Mouse (Mus musculus): ENCODE measurements around the gene Dffb. TPM values are rescaled to one million over a fixed set of nuclear protein-coding genes. Genes with fewer than 3 reads are reported as not detected.

Gene Dffb
- polyA plus RNA-seq, 1 experiment from 2014 or later = 7.3 TPM

DNA sequence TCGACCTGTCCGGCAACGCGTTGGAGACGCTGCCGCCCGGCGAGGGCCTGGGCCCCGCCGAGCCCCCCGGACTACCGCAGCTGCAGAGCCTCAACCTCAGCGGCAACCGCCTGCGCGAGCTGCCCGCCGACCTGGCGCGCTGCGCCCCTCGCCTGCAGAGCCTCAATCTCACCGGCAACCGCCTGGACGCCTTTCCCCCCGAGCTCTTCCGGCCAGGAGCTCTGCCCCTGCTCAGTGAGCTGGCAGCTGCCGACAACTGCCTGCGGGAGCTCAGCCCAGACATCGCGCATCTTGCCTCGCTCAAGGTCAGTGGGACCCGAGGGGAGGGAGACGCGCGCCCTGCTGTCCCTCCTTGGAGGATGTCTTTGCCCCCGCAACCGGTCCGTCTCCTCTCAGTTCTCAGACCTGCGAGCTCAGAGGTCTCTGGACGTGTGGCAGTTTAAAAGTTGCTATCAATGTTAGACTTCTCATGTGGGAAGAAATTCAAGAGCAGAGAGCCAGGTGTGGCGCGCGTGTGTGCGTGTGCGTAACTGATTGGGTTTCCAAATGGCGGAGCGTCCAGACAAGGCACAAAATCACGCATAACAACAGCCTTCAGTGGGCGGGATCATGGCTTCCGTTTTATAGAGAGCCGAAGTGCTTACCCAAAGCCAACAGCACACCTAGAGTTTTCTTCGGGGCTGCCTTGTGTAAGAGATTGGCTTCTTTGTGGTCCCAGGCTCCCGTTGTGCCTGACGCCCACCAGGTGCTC lies 37.4 kb upstream of the Dffb start:
- H3K4me1 ChIP-seq (ENCODE audit: control insufficient read depth, insufficient read depth, low read length) = peaks cover 12% of the 10 kb centered on the region
- H3K9me3 ChIP-seq (ENCODE audit: control insufficient read depth, low read length) = no peaks in the 10 kb centered on the region
- H3K36me3 ChIP-seq (ENCODE audit: control insufficient read depth, insufficient read depth, low read length) = peaks cover 27% of the 10 kb centered on the region
- H3K4me3 ChIP-seq (ENCODE audit: low read depth, low read length) = peak overlapping the region; percentile 84
- peak overlapping the region; percentile 52; the same call in 1 of the 2 replicates for H3K27ac ChIP-seq (replicated peaks; ENCODE audit: low read depth, low read length)
- no peaks in the 10 kb centered on the region for H3K27me3 ChIP-seq (replicated peaks; ENCODE audit: control insufficient read depth, insufficient read depth, low read length)
- ATAC-seq (ENCODE audit: low read depth) (no peak; the same call in 1 of the 2 replicates), DNase-seq (ENCODE audit: low spot score) (no peak)
- WGBS = 4% methylated on average over 34 of the region's 55 CpGs
- peak overlapping the region; percentile 95 for H3K9ac ChIP-seq (ENCODE audit: low read depth, low read length)
- peak overlapping the region; percentile 94 for H3K4me2 ChIP-seq (ENCODE audit: low read depth, low read length)

DNA sequence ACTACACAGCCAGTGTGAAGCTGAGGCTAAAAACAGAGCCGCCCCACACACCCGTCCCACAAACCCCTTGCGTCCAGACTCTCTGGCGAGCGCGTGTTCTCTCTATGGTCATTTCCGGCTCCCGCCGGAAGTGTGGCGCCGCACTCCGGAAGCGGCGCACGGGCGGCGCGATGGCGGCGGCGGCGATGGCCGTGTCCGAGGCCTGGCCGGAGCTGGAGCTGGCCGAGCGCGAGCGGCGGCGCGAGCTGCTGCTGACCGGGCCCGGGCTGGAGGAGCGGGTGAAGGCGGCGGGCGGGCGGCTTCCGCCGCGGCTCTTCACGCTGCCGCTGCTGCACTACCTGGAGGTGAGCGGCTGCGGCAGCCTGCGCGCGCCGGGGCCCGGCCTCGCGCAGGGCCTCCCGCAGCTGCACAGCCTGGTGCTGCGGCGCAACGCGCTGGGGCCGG lies 36.7 kb upstream of the Dffb start, which contains the start of gene Lrrc47:
Gene Lrrc47 (plus strand): TSS at position 86 of the 444 bp plus-strand sequence.
- H3K4me3 ChIP-seq (ENCODE audit: low read depth, low read length) = peak within 1 kb of the TSS; percentile 84
- under 1% methylated on average over 16 of the region's 59 CpGs for WGBS
- H3K36me3 ChIP-seq (ENCODE audit: control insufficient read depth, insufficient read depth, low read length) = peaks cover 27% of the 10 kb centered on the region
- peak within 1 kb of the TSS; percentile 52; the same call in 1 of the 2 replicates for H3K27ac ChIP-seq (replicated peaks; ENCODE audit: low read depth, low read length)
- peak; percentile 96 for ATAC-seq (ENCODE audit: low read depth)
- peak within 1 kb of the TSS; percentile 95 for H3K9ac ChIP-seq (ENCODE audit: low read depth, low read length)
- H3K4me1 ChIP-seq (ENCODE audit: control insufficient read depth, insufficient read depth, low read length) = peaks cover 12% of the 10 kb centered on the region
- no peaks in the 10 kb centered on the region for H3K27me3 ChIP-seq (replicated peaks; ENCODE audit: control insufficient read depth, insufficient read depth, low read length)
- H3K9me3 ChIP-seq (ENCODE audit: control insufficient read depth, low read length) = no peaks in the 10 kb centered on the region
- peak within 1 kb of the TSS; percentile 94 for H3K4me2 ChIP-seq (ENCODE audit: low read depth, low read length)
- DNase-seq (ENCODE audit: low spot score) = peak; percentile 94

DNA sequence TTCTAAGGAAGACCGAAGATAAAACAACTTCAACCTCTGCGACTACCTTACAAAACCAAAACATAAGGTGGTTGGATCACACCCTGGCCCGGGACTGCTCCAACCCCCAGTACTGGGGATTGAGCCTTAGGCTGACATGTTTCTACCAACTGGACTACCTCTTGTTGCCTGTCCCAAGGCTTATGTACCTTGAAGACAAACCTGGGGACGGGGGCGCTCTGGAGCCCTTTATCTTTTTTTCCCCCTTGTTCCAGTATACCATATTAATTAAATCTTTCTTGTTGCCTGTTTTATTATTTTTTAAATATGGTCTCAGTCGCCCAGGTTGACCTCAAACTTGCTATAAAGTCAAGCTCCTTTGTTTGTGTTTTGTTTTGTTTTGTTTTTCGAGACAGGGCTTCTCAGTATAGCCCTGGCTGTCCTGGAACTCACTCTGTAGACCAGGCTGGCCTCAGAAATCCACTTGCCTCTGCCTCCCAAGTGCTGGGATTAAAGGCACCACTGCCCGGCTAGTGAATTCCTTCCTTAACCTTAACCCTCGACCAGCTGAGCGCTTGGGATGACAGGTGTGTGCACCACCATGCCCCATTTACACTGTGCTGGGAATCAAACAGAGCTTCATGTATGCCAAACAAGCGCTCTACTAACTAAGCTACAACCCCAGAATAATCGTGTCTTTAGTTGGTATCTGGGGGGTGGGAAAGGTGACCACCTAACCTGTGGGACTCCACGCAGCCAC lies 36.1 kb upstream of the Dffb start:
- DNase-seq (ENCODE audit: low spot score) (no peak), ATAC-seq (ENCODE audit: low read depth) (peak; percentile 42)
- Histone ChIP-seq H3K9ac (ENCODE audit: low read depth, low read length) (peak overlapping the region; percentile 95), H3K4me3 (ENCODE audit: low read depth, low read length) (peak overlapping the region; percentile 84), H3K4me2 (ENCODE audit: low read depth, low read length) (peak overlapping the region; percentile 94), H3K9me3 (ENCODE audit: control insufficient read depth, low read length) (no peaks in the 10 kb centered on the region), H3K36me3 (ENCODE audit: control insufficient read depth, insufficient read depth, low read length) (peaks cover 25% of the 10 kb centered on the region), H3K27me3 (replicated peaks; ENCODE audit: control insufficient read depth, insufficient read depth, low read length) (no peaks in the 10 kb centered on the region), H3K27ac (replicated peaks; ENCODE audit: low read depth, low read length) (no peak overlapping the region; the same call in 1 of the 2 replicates), H3K4me1 (ENCODE audit: control insufficient read depth, insufficient read depth, low read length) (peaks cover 12% of the 10 kb centered on the region)
- WGBS = 28% methylated on average over 13 of the region's 13 CpGs

DNA sequence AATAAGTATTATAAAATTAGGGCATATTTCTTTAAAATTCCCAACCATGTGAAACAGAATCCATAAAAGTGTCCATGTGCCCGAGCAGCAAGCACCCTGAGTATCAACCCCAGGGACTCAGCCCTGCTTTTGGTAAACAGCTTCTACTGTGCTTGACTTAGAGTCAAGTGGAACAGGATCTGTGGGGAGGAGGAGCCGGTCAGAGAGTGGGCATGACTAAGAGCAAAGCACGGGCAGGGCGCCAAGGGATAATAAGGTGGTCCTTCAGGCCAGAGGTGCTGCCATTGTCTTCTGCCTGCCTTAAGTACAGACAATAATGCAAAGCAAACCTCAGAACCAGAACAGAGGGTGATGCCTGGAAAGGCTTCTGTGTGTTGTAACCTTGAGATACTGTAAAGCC lies 32.8 kb upstream of the Dffb start:
- WGBS = 74% methylated on average over 4 of the region's 4 CpGs
- peaks cover 43% of the 10 kb centered on the region for H3K36me3 ChIP-seq (ENCODE audit: control insufficient read depth, insufficient read depth, low read length)
- no peak for DNase-seq (ENCODE audit: low spot score)
- H3K4me1 ChIP-seq (ENCODE audit: control insufficient read depth, insufficient read depth, low read length) = peaks cover 3% of the 10 kb centered on the region
- H3K4me3 ChIP-seq (ENCODE audit: low read depth, low read length) = no peak overlapping the region
- no peaks in the 10 kb centered on the region for H3K27me3 ChIP-seq (replicated peaks; ENCODE audit: control insufficient read depth, insufficient read depth, low read length)
- no peak overlapping the region for H3K27ac ChIP-seq (replicated peaks; ENCODE audit: low read depth, low read length)
- H3K9ac ChIP-seq (ENCODE audit: low read depth, low read length) = no peak overlapping the region
- H3K9me3 ChIP-seq (ENCODE audit: control insufficient read depth, low read length) = no peaks in the 10 kb centered on the region
- no peak overlapping the region for H3K4me2 ChIP-seq (ENCODE audit: low read depth, low read length)
- ATAC-seq (ENCODE audit: low read depth) = no peak

DNA sequence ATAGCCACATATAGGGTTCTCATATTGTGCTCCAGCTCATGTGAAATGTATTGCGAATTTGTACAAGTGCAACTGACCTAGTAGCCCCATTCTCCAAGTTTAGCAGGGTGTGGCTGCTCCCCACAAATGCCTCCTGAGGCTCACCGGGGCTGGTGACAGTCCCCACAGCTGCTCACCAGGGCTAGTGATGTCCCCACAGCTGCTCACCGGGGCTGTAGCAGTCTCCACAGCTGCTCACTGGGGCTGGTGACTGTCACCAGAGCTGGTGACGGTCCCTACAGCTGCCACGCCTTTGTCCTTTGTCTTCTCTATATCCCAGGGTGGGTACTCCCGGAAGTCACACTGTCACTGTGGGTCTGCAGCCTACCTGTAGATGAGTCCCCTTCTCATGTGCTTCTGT lies 31.3 kb upstream of the Dffb start:
- Histone ChIP-seq H3K36me3 (ENCODE audit: control insufficient read depth, insufficient read depth, low read length) (peaks cover 50% of the 10 kb centered on the region), H3K9me3 (ENCODE audit: control insufficient read depth, low read length) (no peaks in the 10 kb centered on the region), H3K27ac (replicated peaks; ENCODE audit: low read depth, low read length) (no peak overlapping the region), H3K9ac (ENCODE audit: low read depth, low read length) (no peak overlapping the region), H3K4me1 (ENCODE audit: control insufficient read depth, insufficient read depth, low read length) (no peaks in the 10 kb centered on the region), H3K4me3 (ENCODE audit: low read depth, low read length) (no peak overlapping the region), H3K4me2 (ENCODE audit: low read depth, low read length) (no peak overlapping the region), H3K27me3 (replicated peaks; ENCODE audit: control insufficient read depth, insufficient read depth, low read length) (no peaks in the 10 kb centered on the region)
- DNase-seq (ENCODE audit: low spot score) (peak; percentile 30), ATAC-seq (ENCODE audit: low read depth) (peak; percentile 11; the same call in 1 of the 2 replicates)
- WGBS = 92% methylated on average over 6 of the region's 6 CpGs

DNA sequence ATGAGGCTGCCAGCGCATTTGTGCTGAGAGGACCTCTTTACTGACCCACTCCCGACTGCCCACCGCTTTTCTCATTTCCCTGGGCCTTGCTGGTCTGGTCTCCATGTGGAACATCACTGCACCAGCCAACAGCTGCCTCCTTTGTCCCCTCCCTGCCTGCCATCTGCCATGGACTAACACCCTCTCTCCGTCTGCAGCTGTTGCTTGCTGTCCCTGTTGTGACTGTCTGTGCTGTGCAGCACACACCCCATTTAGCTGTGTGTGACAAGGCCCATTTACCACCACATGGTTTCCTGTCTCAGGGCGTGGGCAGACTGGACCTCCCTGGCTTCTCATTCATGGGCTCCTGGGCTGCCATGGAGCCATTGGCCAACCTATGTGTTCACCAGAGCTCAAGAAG lies 30.6 kb upstream of the Dffb start:
- WGBS = 94% methylated on average over 5 of the region's 5 CpGs
- DNase-seq (ENCODE audit: low spot score) = peak; percentile 30
- no peak overlapping the region for H3K27ac ChIP-seq (replicated peaks; ENCODE audit: low read depth, low read length)
- no peaks in the 10 kb centered on the region for H3K9me3 ChIP-seq (ENCODE audit: control insufficient read depth, low read length)
- no peak overlapping the region for H3K4me3 ChIP-seq (ENCODE audit: low read depth, low read length)
- no peak overlapping the region for H3K4me2 ChIP-seq (ENCODE audit: low read depth, low read length)
- no peak overlapping the region for H3K9ac ChIP-seq (ENCODE audit: low read depth, low read length)
- ATAC-seq (ENCODE audit: low read depth) = peak; percentile 62; the same call in 1 of the 2 replicates
- H3K27me3 ChIP-seq (replicated peaks; ENCODE audit: control insufficient read depth, insufficient read depth, low read length) = no peaks in the 10 kb centered on the region
- H3K4me1 ChIP-seq (ENCODE audit: control insufficient read depth, insufficient read depth, low read length) = no peaks in the 10 kb centered on the region
- peaks cover 50% of the 10 kb centered on the region for H3K36me3 ChIP-seq (ENCODE audit: control insufficient read depth, insufficient read depth, low read length)

DNA sequence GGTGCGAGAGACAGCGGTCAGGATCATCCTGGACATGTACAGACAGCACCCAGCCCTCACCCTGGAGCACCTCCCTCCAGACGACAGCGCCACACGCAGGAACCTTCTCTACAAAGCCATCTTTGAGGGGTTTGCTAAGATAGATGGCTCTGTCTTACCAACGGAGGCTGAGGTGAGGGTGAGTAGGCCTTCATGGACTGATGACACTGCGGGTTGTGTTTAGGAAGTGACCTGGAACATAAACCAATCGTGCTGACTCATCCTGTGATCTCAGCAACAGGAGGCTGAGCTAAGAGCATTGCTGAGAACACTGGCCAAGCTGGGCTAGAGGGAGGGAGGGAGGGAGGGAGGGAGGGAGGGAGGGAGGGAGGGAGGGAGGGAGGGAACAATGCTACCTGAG lies 18.6 kb upstream of the Dffb start:
- ATAC-seq (ENCODE audit: low read depth) (no peak), DNase-seq (ENCODE audit: low spot score) (no peak)
- Histone ChIP-seq H3K27ac (replicated peaks; ENCODE audit: low read depth, low read length) (no peak overlapping the region), H3K4me1 (ENCODE audit: control insufficient read depth, insufficient read depth, low read length) (no peaks in the 10 kb centered on the region), H3K4me3 (ENCODE audit: low read depth, low read length) (no peak overlapping the region), H3K9ac (ENCODE audit: low read depth, low read length) (no peak overlapping the region), H3K36me3 (ENCODE audit: control insufficient read depth, insufficient read depth, low read length) (peaks cover 91% of the 10 kb centered on the region), H3K4me2 (ENCODE audit: low read depth, low read length) (no peak overlapping the region), H3K9me3 (ENCODE audit: control insufficient read depth, low read length) (no peaks in the 10 kb centered on the region), H3K27me3 (replicated peaks; ENCODE audit: control insufficient read depth, insufficient read depth, low read length) (no peaks in the 10 kb centered on the region)
- 90% methylated on average over 8 of the region's 8 CpGs for WGBS

DNA sequence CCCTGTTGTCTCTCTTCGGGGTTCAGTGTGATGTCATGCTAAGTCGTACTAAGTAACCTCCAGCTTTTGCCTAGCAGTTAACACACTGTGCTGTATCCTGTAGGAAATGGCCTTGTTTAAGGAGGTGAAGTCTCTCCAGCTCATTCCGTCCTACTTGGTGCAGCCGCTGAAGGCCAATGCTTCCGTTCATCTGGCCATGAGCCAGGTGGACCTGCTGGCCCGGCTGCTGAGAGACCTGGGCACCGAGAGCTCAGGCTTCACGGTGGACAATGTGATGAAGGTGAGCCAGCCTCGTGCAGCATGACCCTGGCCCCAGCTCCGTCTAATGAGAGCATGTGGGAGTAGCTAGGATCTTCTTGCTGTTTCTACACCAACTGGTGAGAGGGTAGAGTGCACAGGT lies 17.8 kb upstream of the Dffb start:
- H3K4me1 ChIP-seq (ENCODE audit: control insufficient read depth, insufficient read depth, low read length) = no peaks in the 10 kb centered on the region
- H3K27ac ChIP-seq (replicated peaks; ENCODE audit: low read depth, low read length) = no peak overlapping the region
- H3K9me3 ChIP-seq (ENCODE audit: control insufficient read depth, low read length) = no peaks in the 10 kb centered on the region
- 89% methylated on average over 10 of the region's 10 CpGs for WGBS
- no peak overlapping the region for H3K4me3 ChIP-seq (ENCODE audit: low read depth, low read length)
- peaks cover 91% of the 10 kb centered on the region for H3K36me3 ChIP-seq (ENCODE audit: control insufficient read depth, insufficient read depth, low read length)
- no peak overlapping the region for H3K9ac ChIP-seq (ENCODE audit: low read depth, low read length)
- no peaks in the 10 kb centered on the region for H3K27me3 ChIP-seq (replicated peaks; ENCODE audit: control insufficient read depth, insufficient read depth, low read length)
- no peak for ATAC-seq (ENCODE audit: low read depth)
- DNase-seq (ENCODE audit: low spot score) = no peak
- no peak overlapping the region for H3K4me2 ChIP-seq (ENCODE audit: low read depth, low read length)

All from embryonic facial prominence, embryonic 14.5 days (tissue).